Mouse (Mus musculus) left cerebral cortex, adult 11 months (tissue): ENCODE data around the gene Slc35b4.

ENCODE experiments used
- DNase-seq: peaks from one replicate; pipeline ENCODE4 v3.0.0; 2022; ENCODE audit warnings: low spot score

Slc35b4 gene

DNA sequence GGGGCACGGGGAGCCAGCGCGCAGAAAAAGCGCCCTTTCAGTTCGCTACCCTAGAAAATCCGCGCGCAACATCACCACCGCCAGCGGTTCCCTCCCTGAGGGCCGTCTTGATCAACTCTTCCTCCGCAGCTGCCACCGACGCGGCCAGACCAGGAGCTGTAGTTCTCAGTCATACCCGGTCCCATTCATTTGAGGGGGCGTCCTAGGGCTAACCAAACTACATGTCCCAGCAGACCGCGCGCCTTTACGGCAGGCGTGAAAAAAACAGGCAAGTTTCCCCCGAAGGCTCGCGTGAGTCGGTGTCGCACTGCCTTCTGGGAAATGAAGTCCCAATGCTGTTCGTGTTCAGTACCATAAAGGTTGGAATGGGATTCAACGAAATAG lies at the start of gene Slc35b4:
Slc35b4 (minus strand) TSS at position 248 of the 384 bp plus-strand sequence.
- peak; percentile 93 for DNase-seq

DNA sequence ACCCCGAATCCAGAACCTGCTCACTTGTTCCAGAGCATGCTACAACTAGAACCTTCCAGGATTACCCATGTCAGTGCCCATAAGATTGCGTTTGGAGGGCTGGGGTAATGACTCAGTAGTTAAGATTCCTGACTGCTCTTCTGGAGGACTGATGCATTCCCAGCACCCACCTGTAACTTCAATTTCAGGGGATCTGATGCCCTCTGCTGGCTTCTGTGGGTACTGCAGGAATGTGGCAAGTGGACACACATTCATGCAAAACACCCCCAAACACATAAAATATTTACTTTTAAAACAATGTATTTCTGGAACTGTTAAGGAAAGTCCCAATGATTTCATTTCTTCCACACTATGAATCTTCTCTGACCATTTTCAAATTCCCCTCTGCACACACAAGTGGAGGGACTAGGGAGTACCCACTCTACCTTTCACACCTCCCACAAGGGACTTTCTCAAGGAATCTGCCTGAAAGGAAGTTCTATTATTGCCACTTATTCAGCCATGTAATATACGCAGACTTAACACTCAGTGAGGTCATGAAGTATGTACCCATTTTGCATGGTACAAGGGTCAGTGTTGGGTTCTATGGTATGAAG lies 48.2 kb upstream of the Slc35b4 start:
- no peak for DNase-seq

DNA sequence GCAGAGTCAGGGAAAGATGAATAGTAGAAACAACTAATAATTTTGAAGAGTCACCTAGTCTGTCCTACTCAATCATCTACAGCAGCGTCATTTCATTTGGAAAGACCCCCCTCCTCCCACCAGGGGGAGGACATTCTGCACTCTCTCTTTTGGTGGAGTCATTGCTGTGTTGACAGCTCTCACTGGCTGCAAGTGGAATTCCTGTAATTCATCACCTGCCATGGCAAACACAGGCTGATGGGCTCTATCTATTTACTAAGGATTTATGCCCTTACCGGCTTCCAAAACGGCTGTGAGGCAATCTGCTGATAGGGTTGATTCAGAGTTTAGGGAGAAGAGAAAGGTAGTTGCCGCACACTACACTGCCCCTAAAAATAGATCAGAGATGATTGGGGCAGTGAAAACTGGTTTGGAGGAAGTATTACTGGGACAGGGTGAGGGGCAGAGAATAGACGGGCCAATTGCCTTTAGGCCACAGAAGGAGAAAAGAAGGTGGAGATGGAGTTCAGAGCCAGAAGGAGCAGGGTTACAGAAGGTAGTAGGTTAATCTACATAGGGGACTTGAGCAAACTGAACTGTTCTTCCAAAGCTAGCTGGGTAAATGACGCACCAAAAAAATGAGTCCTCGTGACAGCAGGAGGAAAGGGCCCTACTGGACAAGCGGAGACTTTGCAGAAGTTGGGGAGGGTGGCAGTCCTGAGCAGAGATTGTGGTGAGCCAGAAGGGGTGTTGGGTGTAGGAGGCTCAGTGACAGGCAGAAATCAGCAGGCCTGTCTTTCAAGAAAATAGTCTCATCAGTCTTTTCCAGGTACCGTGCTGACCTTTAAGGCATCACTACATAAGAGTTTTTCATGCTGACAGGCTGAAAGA lies 39.8 kb upstream of the Slc35b4 start:
- DNase-seq, result no peak

DNA sequence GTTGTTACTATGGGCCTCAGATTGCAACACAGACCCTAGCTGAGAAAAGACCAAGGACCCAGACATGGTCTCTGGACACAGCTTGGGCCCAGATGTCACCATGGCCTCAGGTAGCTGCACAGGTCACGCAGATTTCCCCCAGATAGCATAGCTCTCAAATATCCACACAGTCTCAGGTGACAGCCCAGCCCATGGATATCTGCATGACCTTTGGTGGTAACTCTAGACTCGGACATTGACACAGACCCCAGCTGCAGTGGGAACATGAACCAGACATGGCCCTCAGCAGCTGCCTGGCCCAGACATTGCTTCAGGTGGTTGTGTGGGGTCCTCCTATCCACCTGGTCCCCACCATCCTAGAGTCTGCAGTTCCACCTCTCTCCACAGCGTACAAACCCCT lies 28.8 kb upstream of the Slc35b4 start:
- DNase-seq, result no peak

DNA sequence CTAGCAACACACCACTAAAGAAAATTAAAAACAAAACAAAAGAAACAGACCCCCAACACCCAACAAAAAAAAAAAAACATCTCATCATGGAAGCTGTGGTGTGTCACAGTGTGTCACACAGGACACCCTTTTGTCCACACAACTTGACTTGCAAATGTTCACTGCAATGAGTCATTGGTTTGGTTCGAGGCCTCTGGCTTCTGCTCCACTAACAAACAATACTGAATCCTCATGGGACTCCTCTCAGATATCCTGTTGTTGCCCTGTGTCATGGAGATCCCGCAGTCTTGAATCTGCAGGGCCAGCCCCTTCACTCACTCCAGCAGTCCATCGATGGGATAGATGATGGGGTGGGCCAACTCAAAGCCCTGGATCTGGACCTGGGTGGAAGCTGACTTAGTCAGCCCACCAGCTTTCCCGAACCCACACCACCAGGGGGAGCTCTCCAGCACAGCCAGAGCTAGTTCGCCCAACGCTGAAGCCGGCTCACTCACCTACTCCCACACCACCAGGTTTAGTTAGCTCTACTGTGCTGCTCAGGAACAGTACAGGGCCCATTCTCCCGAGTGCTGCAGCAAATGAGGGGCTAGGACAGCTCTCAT lies 28.2 kb upstream of the Slc35b4 start:
- no peak for DNase-seq

DNA sequence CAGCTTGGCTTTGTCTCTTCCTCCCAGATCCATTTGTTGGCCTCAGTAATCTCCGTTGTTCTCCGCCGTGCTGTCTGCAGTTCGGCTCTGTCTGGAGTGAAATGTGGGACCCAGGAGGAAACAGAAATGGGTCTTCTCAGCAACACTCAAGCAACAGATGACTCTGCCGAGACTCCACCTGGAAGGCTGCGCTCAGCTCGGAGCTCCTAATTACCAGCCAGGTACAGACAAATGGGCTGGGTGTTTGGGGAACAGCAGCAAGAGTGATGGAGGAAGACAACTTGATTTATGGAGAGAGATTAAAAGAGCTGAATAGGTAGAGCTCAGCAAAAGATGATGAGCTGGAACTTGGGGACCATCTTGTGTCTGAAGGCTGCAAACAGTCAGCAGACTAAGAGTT lies 26.6 kb upstream of the Slc35b4 start:
- DNase-seq, result no peak

DNA sequence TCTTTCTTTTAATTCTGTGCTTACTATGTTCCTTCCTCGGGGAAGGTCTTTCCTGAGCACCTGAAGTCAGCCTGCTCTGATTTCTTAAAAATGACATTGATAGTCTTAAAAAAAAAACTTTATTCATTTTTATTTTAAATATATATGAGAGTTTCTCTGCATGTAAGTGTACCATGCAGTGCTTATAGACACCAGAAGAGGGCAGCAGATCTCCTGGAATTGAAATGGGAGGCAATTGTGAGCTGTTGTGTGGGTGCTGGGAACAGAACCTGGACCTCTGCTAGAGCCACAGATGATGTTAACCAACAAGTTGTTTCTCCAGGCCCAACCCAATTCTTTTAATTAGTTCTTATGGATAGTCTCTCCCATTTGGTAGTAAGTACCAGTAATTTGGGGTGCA lies 18.1 kb upstream of the Slc35b4 start:
- no peak for DNase-seq

DNA sequence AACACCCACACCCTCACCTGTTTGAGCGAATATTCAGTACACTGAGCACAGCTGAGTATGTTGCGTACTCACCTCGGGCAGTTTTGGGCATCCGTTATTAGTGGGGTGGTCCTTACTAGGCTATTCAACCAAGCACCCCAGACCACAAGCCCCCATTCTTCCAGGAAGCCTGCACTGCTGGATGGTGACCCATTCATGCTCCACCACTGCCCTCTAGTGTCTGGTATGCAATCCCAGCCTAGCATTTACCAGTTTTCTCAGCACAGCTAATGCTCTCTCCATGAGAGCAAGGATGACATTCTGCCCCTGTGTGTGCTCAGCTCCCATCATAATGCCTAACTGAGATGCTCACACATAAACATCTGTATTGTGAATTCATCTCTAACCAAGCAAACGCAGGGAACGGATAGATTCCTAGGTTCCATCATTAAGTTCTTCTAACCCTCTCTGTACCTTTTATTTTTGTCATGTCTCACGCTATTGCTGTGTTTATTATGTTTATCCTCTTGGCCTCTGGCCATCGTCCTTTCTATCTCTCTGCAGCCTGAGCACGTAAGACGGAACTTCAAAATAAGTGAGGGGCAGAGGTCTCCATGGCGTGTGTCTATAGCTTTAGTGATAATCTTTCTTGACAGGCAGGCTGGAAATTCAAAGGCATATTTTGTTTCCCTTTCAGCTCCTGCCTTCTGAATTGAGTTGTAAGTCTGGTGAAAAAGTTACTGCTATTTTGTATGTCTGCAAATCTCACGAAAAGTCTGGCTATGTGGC lies 17.0 kb upstream of the Slc35b4 start:
- DNase-seq, result peak; percentile 30

DNA sequence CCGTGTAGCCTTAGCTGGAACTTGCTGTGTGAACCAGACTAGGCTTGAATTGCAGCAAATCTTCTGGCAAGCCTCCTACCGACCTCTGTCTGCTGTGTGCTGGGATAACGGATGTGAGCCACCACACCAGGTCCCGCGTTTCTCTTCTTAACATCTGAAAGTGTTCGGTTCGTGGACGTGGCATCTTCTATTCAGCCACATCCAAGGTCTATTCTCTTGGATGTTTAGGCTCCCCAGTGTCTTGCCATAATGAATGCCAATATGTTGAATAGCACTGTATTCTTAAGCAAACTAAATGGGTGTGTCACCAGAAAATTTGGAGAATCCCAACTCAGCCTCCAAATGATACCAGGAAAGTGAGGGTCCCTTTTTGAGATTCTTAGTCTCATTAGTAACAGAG lies 14.5 kb upstream of the Slc35b4 start:
- DNase-seq, result no peak

DNA sequence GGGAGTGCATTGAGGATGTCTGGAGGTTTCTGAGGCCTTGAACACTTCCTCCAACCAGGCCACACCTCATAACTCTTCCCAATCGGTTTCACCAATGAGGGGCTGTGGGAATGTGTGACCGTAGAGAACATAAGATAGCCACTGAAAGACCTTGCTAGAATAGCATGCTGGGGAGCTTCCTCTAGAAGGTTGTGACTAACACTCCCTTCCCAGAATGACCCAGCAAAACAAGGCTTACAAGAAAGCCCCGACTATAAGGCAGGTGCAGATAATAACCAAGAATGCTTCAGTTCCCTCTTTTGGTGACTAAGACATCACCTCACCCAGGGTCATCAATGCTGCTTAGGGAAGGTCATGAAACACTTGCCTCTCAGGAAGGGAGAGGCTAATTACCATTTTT lies 12.6 kb upstream of the Slc35b4 start:
- DNase-seq, result no peak

DNA sequence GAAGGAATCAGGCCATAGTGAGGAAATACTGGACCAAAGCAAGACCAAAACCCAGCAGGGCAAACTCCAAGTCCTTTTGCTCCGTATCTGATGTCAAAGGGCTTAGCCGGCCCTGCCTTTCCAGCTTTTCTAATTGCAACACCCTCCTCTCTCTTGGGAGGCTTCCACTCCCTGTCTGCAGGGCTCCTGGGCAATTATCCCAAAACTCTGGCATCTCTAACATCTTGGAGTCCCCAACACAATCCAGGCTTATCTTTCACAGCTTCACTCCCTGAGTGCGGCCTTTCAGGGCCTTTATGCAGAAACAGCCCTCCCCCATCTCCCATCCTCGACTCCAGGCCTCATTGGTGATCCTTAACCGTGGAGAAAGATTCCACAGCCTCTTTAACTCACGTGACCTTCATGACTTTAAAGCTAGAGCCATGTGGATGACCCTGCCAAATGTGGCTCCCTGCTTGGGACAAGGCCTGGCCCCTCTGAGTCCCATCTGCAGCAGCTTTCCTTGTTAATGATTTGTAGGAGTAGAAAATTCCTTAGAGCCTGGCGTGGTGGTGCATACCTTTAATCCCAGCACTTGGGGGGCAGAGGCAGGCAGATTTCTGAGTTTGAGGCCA lies 11.2 kb upstream of the Slc35b4 start:
- no peak for DNase-seq

DNA sequence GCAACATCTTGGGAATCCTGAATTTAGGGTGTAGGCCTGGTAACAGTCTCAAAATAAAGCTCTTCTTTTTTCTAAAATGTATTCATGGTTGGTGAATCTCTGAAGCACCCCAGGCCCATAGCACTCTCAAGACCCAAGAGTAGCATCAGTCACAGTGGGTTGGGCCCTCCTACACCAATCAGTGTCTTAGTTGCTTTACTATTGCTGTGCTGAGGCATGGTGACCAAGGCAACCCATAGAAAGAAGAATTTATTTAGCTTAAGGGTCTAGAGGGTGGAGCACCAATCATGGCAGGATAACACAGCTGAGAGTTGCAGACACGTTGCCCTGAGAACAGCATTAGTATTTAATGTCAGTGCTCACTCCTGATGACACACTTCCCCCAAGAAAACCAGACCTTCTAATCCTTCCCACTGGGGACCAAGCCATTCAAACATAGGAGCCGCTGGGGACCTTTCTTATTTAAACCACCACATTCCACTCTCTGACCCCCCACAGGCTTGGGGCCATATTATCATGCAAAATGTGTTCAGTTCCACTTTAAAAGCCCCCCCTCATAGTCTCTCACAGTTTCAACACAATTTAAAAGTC lies 10.5 kb upstream of the Slc35b4 start:
- DNase-seq, result no peak

DNA sequence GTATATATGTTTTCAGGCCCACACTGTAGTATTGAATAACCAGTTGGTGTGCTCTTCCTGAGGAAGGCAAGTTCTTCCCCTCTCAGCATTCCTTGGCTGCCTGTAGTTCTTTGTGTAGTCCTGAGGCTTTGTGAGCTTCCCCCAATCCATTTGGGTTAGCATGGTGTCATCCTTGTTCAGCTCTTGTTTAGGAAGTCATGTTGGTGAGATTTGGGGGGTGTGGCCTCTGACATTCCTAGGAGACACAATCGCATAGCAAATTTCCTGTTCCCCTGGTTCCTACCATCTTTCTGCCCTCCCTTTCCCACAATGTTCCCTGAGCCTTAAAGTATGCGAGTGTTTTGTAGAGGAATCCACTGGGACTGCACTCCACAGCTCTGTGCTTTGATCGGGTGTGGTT lies 6.4 kb upstream of the Slc35b4 start:
- DNase-seq, result no peak

DNA sequence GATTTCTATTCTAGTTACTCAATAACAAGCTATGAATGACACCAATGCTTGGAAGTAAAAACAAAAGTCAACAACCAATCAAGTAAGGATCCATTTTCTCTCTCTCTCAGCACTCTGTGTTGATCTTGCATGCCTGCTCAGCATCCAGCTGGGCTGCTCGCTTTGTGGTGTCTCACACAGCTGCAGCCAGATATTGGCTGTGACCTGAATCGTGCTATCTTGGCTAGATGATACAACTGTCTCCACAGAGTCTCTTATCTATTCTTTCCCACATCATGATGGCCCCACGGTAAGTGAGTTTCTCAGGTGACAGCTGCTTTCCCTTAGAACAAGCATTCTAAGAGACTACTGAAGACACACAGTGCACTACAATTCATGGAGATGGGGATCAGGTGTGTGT lies 5.0 kb upstream of the Slc35b4 start:
- DNase-seq, result no peak

DNA sequence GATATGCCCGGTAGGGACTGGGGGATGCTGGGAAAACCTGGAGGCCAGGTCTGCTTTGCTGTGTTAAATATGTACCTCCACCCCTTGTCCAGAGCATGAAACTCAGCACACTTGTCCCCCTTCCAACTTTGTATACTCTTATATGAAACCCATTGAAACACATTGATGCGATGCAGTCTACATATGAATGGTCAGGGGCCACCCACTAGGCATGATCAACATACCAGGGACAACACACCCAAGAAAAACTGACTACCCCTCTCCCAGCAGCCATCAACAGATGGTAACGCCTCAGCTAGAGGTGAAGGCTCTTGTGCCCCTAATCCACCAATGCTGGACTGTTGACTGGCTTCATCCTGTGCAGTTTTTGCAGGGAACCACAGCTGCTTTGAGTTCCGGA lies 3.0 kb upstream of the Slc35b4 start:
- DNase-seq, result no peak

DNA sequence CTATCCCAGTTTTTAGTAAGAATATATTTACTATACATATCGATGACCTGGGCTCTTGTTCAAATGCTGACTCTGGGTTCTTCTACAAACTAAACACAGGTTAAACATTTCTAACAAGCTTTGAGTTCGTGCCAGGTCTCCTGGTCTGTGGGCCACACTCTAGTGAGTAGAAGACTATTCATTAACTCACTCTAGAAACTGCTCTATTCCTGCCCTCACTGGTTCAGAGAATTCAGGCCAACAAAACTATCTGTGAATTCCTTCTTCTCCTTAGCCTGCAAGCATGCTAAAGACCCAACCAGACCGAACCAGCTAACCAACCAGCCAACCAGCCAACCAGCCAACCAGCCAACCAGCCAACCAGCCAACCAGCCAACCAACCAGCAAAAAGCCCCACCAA lies 2.1 kb upstream of the Slc35b4 start:
- no peak for DNase-seq

DNA sequence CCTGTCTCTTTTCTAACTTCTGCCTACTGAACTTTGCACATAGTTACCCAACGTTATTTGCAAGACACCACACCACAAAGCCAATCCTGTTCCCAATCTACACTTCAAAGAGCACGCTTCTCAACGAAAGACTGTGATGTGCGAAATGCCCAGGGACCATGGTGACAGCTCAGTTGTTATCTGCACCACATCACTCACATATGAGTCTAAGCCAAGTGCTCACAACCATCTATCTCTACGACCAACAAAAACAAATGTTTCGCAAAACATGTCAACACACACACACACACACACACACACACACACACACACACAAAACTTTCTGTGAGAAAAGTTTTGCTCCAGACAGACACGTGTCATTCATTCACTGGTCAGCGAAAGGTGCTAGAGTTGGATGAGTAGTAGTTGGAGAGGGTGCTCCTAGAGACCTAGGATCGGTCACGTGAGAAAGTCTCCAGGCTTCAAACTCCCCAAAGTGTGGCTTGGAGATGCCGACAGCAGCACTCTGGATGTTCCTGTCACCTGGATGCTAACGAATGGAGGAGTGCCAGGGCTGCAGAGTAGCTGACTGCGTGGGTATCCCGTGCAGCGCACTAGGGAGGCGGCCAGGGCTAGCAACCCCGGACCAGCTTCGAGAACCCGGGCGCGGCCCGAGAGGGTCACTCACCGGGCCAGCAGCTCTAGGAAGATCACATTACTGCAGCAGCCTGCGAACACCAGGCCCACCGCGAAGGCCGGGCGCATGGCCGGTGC lies 624 bp downstream of the Slc35b4 start:
- no peak for DNase-seq

DNA sequence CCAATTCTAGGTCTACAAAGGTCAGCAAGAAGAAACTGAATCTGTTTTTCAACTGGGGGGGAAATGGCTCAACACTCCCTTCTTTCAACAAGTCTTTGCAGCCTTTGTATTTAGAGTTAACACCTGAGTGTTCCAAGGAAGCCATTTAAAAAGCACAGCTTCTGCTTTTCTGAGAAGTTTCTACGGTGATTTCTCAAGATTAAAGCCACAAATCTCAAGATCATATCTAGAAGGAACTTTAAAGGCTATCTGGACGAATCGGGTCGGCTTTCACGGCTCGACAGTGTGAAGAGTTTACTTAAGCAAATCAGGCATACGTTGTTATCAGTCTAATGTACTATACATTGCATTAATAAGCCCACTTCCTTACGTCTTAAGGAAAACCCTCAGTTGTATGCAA lies 2.2 kb downstream of the Slc35b4 start:
- no peak for DNase-seq

DNA sequence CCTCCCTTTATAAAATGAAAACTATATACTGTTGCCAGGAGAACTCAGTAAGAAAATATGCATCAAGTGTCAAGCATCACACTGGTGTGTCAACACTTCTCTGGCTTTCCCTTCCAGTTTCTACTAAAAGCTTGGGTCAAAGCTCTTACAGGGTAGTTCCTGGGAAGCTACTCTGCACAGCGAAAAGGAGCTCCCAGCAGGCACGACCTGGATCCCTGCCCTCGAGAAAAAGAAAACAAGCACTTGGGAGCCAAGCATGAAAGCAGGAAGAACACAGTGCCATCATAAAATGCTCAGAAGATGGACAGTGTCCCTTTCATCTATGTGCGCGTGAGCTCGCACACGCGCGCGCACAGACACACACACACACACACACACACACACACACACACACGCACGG lies 3.7 kb downstream of the Slc35b4 start:
- DNase-seq, result no peak

DNA sequence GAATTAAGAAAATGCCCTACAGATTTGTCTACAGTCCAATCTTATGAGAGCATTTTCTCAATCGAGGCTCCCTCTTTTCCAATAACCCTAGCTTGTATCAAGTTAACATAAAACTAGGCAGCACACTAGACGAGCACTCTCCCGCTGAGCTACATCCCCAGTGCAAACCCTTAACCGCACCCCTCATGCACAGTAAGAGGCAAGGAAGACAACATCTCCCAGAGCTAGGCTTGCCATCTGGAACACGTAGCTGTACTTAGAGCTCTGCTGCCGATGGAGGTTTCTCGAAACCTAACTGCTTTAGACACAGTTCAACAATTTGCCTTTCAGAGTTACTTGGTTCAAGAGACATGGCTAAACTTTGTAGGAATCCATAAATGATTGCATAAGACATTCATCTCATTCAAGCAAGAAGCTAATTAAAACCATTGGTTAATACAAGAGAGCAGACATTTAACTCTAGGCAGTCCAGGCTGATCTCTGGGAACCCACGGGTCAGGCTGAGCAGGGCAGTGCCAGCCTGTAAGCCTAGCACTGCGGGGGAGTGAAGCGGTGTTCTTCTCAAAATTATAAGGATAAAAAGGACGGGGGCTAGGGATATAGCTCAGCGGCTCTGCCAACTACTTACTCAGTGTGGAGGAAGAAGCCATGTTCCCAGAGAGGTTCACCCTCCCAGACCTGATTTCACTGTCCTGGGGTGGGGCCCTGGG lies 5.0 kb downstream of the Slc35b4 start:
- no peak for DNase-seq
